Mouse (Mus musculus): ENCODE measurements around the gene Ccdc180.
A peak's percentile ranks its signal among the peaks of the same experiment; 100 is the strongest.

The Ccdc180 gene

DNA sequence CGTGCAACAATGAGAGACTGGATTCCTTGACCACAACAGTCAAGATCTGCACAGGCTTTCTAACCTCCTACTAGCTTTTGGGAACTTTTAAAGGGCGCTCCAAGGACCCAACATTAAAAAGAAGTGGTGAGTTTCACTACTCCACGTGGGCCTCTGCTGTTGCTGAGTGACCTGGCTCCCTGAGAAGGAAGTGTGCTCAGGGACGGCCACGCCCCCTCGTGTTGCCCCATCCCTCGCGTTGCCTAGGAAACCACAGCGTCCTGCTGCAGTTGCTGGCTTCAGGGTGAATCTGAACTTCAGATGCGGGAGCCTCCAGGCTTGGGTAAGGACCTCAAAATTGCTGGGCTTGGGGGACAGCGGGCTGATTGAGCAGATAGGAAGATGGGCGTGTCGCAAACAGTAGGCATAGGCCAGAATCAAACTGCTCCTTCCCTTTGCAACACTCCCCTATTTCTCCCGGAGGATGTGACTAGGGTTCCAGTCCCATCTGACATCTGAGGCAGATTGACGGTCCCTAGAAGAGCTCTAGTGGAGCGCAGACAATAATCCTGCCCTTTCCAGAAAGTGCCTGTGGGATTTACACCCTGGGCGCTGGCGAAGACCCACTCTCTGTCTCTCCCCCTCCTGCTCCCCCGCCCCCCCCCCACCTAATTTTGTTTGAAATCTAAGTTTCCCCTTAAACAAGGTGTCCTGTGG lies at the start of gene Ccdc180:
Gene Ccdc180 (plus strand): TSS at position 238 of the 696 bp plus-strand sequence.
- DNase-seq (ENCODE audit: low spot score), result peak; percentile 76

DNA sequence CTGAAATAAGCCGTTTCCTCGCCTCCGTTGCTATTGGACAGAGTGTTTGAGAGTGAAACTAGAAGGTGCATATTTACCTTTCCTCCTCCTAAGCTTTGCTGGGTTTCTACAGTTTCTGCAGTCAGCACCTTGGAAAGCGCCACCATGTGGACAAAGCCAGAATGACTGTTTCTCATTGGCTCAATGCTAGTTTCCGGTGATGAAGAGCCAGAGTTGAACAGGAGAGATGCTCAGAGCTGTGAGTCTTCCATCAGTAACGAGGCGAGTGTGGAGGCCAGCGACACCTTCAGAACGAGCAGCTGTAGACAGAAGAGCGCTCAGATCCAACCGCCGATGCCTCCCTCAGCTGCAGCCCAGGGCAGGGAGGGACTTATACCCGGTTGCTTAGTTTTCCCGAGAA lies 45.7 kb upstream of the Ccdc180 start:
- no peak for DNase-seq (ENCODE audit: low spot score)

- no peak for DNase-seq (ENCODE audit: low spot score)
Observed at GRCm38 (mm10) chr4:45846263-45846662, 43.8 kb upstream of the Ccdc180 start.

DNA sequence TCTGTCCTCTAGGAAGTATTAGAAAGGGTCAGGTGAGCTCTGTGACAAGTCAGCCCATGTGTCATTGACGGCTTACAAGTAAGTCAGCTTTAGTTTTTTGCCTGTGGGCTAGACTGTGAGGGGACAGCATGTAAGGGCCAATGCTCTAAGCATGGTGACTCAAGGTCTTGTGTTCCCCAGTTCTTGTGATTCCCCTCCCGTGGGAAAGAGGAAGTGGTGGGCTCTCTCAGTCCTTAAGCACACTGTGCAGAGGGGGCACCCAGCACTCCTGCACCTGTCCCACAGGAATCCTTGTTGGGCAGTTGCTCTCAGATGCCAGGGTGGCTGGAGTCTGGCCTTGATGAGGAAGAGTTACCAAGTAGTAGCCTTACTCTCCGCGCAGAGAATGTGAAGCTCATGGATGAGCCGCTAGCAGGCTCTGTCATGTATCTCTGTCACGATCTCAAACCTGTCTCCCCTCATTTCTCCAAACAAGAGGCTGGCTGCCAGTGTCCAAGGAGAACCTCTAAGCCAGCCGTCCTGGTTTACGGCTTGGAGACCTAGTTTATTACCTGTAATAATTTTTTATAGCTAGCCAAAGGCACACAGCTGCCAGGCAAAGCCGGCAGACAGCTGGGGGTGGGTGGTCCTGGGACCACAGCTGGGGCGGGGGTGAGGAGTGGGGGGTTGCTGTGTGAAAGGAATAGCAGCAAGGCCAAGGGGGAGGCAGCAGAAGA lies 41.8 kb upstream of the Ccdc180 start, which contains the start of gene Stra6l:
Gene Stra6l (plus strand): TSS at position 556 of the 716 bp plus-strand sequence.
- DNase-seq (ENCODE audit: low spot score), result no peak

- no peak for DNase-seq (ENCODE audit: low spot score)
Observed at GRCm38 (mm10) chr4:45848825-45849156, 41.3 kb upstream of the Ccdc180 start.

GRCm38 (mm10) chr4:45849419-45849818 lies 40.7 kb upstream of the Ccdc180 start:
- DNase-seq (ENCODE audit: low spot score), result no peak

DNA sequence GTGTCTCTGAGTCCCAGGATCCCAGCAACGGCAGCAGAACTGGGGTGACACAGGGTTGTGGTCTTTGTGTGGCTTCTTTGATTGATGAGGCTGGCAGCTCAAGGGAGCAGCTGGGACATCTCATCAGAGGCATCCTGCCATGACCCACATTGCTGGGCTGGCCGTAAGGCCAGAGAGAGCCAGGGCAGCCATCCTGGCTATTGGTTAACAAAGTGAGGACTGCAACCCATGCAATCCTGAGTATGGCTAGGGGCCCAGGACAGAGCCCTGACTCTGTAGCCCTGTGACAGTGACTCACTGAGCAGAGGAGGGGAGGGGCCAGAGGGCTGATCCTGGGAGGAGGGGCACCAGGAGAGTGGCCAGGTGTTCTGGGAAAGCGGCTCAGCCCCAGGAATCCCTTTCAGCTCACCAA lies 38.5 kb upstream of the Ccdc180 start:
- peak; percentile 10 for DNase-seq (ENCODE audit: low spot score)

DNA sequence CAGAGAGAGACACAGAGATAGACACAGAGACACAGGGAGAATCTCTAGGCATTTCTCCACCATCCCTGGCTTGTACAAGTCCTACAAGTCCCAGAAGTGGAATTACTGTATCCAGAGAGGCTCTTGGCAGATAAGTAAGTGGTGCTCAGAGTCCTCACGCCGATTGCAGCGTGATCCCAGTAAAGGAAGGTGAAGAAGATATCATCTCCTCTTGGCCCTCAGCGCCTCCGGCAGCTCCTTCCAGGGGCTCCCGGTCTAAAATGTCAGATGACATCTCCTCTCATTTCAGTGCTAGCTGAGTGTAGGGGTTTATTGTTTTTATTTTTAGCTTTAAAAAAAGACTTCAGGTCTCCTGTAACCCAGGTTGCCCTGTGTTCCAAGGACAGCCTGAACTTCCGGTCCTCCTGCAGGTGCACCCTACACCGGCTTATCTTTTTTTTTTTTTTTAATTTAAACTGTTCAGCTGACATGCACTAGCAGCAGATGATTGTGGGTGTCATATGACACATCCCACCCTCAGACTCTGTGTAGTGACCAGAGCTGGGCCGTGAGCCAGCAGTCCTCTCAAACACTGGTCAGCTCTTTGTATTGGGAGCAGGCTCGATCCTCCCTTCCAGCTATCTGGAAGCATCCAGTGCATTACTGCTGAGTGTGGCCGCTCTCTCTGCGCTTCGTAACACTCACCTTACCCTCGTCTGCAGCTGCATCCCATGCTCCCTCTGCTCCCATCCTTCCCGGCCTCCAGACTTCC lies 36.4 kb upstream of the Ccdc180 start:
- DNase-seq (ENCODE audit: low spot score), result no peak

DNA sequence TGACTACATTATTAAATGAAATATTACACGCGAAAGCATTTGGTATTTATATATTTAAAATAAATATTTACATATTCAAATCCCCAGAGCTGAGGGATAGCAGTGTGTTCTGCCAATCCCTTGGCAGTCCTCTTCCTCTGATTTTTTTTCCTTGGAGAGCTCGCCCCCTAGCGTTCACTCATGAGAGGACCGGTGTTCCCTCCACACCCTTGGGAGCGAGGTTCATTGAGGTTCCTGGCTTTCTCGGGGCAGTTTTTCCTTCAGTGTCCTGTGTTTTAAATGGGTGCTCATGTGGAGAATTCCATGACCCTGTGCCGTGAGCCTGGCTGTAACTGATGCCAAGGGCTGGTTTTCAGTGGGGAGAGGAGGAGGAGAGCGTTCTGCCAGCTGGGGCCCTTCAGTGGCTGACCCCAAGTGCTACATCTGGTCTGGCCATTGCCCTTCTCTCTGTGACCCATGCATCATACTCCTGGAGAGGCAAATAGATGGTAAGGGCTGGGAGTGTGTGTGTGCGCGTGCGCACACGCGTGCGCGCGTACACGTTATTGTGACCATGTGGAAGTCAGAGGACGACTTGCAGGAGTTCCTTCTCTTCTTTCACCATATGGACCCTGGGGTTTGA lies 34.2 kb upstream of the Ccdc180 start:
- peak; percentile 71 for DNase-seq (ENCODE audit: low spot score)

- no peak for DNase-seq (ENCODE audit: low spot score)
Observed at GRCm38 (mm10) chr4:45861160-45861559, 28.9 kb upstream of the Ccdc180 start.

DNA sequence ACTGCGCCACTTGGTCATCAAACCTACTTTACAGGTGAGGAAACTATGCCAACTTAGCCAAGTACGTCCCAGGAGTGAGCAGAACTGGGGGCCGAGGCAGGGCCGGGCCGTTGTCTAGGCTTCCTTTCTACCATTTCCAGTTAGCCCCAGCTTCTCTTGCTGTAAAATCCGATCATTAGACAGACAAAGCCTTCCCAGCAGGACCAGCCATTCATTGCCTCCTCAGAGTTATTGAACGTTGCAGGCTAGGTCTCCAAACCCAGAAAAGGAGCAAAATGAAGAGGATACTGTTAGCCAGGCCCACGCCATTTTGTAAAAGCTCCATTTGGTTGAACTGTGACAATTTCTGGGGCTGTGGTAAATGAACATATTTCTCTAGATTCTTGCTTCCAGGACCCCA lies 22.7 kb upstream of the Ccdc180 start:
- DNase-seq (ENCODE audit: low spot score), result no peak

- DNase-seq (ENCODE audit: low spot score), result no peak
Observed at GRCm38 (mm10) chr4:45869021-45869815, 20.9 kb upstream of the Ccdc180 start.

GRCm38 (mm10) chr4:45872147-45872546 lies 18.0 kb upstream of the Ccdc180 start:
- DNase-seq (ENCODE audit: low spot score), result no peak

- DNase-seq (ENCODE audit: low spot score), result peak; percentile 34
Observed at GRCm38 (mm10) chr4:45878929-45879328, 11.2 kb upstream of the Ccdc180 start.

GRCm38 (mm10) chr4:45882521-45882920 lies 7.6 kb upstream of the Ccdc180 start:
- no peak for DNase-seq (ENCODE audit: low spot score)

- peak; percentile 4 for DNase-seq (ENCODE audit: low spot score)
Observed at GRCm38 (mm10) chr4:45883250-45883649, 6.9 kb upstream of the Ccdc180 start.

GRCm38 (mm10) chr4:45889487-45889886 lies 616 bp upstream of the Ccdc180 start:
- no peak for DNase-seq (ENCODE audit: low spot score)

GRCm38 (mm10) chr4:45896425-45897081 lies 6.5 kb downstream of the Ccdc180 start:
- no peak for DNase-seq (ENCODE audit: low spot score)

DNA sequence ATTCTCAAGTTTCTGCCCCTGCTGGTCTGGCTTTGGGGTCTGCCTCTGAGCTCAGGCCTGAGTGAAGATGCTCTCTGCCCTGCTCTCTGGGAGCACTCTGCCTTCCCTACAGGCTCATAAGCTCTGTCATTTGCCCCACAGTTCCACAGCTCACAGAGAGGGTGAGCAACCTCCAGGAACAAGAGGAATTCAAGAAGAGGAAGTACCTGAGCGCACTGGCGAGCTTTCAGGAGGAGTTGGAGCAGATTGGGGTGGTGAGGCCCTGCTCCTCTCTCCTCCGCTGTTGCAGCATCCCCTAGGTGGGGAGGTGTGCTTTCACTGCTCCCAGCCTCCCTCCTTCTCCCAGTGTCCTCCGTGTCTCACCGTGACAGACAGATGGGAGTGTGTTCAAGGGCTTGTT lies 8.3 kb downstream of the Ccdc180 start:
- no peak for DNase-seq (ENCODE audit: low spot score)

GRCm38 (mm10) chr4:45909256-45909655 lies 19.2 kb downstream of the Ccdc180 start:
- DNase-seq (ENCODE audit: low spot score), result no peak

- no peak for DNase-seq (ENCODE audit: low spot score)
Observed at GRCm38 (mm10) chr4:45909924-45910323, 19.8 kb downstream of the Ccdc180 start.

Measured in lung, postnatal 25 days (tissue).